Mouse (Mus musculus) lung, postnatal 36 days (tissue): ENCODE measurements around the gene Ndufa12.

Experiments
- DNase-seq: peaks from one replicate; pipeline ENCODE4 v3.0.0; 2022; ENCODE audit warnings: mixed read lengths

The Ndufa12 gene

DNA sequence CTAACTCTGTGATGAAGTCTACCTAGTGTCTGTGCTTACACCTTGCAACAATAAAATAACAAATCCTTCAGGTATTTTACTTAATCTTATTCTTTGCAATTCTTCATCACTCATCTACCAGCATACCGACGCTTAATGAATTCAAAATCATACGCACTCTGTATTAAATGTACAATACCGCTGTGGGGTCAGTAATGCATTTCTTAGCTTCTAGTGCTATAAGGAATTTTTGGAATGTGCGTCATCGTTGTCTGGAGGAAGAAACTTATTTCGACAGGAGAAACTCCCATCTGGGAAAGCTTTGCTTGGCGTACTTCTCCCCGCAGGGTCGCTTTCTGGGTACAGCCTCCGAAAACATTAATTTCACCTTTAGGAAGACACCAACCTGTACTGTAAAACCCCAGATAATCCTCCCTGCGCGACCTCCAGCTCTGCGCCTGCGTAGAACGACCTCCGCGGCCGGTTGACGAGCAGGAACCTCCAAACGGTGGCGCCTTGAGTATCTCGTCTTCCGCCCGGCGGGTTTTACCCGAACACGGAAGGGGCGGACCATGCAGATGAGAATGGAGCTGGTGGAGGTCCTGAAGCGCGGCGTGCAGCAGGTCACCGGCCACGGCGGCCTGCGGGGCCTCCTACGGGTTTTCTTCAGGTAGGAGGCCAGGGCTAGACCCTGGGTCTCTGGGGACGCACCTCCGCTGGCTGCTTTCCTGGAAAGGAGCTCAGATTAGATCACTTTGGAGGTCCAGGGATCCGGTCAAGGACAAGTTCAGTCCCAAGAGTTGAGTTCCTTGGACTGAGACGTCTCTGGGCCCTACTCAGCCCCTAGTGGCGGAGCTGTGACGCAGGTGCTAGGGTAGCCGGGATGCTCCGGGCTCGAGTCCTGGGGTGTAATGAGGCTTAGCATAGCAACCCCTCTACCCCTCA is at the start of gene Ndufa12:
Gene Ndufa12 (plus strand): TSS at position 239 of the 924 bp plus-strand sequence.
- DNase-seq, result peak; percentile 96

DNA sequence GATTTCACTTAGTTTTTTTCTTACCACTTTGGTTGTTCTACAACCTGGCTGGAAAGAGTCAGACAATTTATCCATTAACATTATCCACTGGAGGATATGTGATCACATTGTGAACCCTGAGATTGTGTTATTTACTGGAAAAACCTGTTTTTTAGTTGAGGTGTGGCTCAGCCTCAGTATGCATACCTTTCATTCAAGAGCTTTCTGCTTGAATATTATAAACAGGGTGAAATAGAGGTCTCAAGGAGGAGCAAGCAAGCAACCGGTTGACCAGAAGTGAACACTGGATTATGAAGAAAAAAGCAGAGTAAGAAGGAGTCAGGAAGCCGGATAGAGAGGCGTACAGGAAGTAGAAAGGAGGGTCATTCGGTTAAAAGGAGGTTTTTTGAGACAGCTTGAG is 47.0 kb upstream of the Ndufa12 start:
- peak; percentile 9 for DNase-seq

DNA sequence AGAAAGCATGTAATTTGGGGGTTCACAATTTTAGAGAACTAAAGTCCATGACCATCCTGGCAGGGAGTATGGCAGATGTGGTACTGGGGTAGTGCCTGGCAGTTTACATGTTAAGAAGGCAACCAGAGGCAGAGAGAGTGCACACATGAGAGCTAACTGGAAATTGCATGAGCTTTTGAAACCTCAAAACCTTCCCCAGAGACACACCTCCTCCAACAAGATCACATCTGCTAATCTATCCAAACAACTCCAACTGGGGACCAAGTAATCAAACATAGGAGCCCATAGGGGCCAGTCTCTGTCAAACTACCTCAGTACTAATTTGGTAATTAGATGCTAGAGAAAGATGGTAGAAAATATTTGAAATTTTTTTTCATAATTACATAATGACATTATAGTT is 44.7 kb upstream of the Ndufa12 start:
- no peak for DNase-seq

DNA sequence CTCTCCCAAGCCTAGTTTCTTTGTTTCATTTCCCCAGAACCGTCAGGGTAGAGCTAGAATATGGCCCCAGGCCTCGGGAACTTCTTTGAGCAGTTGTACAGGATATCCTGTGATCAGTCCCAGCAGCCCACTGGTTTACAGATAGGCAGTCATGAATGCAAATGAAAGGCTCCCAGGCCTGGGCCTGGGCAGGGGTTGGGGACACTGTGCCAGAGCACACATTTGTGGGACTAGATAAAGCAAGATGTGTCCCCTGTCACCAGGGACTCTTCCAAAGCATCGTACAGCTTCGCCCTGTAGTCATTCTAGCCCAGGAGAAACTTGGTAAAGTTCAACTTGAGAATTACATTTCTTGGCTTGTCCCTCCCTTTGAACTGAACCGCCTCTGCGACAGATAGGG is 39.6 kb upstream of the Ndufa12 start:
- no peak for DNase-seq

DNA sequence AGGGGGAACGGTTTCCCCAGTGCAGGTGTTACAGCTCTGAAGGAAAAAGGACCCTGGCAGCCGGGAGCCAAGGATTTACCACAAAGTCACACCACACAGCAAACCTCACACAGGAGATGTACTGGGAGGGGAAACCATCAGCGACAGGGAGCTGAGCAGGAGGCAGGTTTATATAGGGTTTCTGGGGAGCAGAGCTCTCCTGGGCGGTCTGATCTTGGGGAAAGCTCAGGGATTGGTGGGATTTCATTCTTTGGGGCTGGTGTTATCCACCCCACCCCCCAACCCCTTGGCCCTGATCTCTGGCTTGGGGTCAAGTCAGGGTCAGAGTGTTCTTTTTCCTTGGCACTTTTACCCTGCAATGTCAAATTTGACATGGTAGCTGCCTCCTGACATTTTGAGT is 39.1 kb upstream of the Ndufa12 start:
- no peak for DNase-seq

DNA sequence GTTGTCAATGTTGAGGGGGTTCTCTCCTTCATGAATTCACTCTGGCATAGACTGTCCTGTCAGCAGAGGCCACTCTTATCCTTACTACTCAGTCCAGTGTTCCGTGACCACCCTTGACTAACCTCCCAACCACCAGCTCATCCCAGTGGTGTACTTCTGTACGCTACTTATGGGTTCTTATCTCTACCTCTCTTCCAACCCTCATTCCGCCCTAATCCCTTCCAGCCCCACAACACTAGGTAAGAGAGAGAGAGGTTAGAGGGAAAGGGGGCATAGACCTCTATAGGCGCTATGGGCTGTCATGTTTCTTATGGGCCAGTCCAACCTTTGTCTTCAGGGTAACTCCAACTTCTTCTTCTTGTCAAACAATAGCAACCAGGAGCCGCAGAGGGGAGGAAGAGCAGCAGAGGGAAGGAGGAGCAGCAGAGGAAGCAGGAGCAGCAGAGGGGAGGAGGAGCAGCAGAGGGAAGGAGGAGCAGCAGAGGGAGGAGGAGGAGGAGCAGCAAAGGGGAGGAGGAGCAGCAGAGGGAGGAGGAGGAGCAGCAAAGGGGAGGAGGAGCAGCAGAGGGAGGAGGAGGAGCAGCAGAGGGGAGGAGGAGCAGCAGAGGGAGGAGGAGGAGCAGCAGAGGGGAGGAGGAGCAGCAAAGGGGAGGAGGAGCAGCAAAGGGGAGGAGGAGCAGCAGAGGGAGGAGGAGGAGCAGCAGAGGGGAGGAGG is 37.3 kb upstream of the Ndufa12 start:
- no peak for DNase-seq

DNA sequence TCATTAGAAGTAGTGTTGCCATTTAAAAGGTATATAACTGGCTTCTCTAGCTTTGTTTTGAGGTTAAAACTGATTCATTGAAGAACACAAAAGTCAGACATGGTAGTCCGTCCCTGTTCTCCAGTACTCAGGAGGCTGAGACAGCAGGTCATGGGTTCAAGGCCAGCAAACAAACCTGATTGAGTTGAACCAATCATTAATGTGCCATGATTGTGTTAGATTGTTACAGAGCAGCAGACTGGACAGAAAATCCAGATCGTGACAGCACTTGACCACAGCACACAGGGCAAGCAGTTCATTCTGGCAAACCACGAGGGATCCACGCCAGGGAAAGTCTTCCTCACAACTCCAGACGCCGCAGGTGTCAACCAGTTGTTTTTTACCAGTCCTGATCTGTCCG is 36.5 kb upstream of the Ndufa12 start:
- no peak for DNase-seq

DNA sequence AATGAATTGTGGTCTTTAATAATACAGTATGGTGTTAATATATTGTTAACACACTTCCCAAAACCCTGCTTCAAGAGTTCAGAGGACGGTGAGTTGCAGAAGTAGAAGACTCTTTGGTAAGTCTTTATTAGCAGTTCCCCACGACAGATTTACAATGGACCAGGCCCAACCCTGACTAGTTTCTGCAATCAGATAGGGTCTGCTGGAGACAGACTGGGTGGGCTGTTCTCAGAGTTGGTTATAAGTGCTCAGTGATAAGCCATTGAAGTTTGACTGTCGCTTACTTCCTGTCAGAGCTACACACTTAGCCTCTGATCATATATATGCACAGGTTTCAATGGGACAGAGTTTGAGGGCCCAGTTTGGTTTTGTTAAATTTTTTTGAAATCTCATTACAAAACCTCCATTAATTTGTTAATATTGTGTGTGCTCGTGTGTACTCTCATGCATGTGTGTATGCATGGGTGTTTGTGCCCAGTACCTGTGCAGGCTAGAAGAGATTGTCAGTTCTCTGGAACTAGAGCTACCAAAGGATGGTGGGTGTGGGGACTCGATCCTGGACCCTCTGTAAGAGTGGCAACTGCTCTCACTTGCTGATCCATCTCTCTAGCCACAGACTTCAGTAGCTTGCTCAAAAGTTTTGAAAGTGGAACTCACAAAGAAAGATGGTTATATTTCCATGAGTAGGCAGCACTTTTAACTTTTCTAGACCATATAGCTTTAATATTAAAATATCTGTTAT is 34.2 kb upstream of the Ndufa12 start:
- DNase-seq, result no peak

DNA sequence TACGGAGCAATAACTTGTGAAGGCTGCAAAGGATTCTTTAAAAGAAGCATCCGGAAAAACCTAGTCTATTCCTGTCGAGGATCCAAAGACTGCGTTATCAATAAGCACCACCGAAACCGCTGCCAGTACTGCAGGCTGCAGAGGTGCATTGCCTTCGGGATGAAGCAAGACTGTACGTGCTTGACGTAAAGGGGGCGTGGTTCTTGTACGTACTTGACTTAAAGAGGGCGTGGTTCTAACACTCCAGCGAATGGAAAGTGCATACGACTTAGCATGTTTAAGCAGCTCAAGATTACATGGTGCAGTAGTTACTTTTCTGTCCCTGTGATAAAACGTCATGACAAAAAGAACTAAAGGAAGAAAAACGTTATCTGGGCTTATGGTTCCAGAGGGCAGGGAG is 33.1 kb upstream of the Ndufa12 start:
- no peak for DNase-seq

DNA sequence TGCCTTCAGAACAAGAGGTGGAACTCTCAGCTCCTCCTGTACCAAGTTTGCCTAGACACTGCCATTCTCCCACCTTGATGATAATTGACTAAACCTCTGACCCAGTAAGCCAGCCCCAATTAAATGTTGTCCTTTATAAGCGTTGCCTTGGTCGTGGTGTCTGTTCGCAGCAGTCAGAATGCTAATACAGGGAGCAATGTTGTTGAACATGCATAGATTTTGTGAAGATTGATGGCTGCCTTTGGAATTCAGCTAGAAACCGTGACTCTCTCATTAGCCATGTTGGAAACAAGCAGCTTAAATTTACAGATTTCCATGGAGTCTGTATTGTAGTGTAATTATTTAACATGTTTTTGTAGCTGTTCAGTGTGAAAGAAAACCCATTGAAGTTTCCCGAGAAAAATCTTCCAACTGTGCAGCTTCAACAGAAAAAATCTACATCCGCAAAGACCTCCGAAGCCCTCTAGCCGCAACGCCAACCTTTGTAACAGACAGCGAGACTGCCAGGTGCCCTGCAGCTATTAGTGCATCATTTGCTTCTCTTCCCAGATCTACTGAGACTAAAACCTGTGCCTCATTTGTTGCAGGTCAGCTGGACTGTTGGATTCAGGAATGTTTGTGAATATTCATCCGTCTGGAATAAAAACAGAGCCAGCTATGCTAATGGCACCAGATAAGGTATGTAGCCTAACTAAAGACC is 31.3 kb upstream of the Ndufa12 start:
- no peak for DNase-seq

DNA sequence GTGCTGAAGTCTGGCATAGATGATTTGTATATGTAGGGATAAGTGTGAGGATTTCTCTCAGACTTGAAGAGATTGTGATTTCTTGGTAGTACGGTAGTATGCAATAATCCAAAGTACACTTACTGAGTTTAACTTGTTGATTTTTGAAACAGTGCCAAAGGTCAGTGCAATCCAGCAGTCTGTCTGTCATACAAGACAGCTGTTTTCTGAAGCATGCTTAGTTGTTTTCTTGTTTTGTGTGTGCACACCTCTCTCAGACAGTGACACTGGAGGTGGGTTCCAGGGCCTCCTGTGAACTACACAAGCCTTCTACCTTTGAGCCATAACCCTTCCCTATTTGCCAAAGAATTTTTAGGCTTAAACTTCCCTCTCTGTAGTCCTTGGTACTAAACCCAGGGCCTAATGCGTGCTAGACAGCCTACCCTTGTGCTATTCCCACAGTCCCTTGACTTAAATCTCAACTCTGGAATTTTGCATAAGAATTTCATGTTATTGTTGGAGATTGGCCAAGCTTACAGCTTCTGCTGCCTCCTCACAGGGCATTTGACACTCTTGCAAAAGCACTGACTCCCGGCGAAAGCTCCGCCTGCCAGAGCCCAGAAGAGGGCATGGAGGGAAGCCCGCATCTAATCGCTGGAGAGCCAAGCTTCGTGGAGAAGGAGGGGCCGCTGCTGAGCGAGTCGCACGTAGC is 26.9 kb upstream of the Ndufa12 start:
- peak; percentile 7 for DNase-seq

DNA sequence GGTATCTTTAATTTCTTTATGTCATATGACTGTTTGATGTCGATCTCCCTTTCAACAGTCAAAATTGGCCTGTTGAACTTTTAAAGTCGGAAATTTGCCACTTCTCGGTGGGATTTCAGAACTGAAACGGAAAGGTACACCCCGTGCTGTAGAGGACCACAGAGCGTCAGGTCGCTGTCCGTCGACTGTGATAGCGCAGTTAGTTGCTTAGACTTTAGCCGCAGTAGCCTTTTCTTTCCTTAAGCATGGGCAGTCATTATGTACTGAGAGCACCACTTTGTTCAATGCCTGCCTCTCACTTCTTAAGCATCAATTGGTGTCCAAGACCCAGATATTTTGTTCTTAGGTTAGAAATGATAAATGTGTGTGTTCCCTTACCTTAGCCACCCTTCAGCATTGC is 26.4 kb upstream of the Ndufa12 start:
- no peak for DNase-seq

DNA sequence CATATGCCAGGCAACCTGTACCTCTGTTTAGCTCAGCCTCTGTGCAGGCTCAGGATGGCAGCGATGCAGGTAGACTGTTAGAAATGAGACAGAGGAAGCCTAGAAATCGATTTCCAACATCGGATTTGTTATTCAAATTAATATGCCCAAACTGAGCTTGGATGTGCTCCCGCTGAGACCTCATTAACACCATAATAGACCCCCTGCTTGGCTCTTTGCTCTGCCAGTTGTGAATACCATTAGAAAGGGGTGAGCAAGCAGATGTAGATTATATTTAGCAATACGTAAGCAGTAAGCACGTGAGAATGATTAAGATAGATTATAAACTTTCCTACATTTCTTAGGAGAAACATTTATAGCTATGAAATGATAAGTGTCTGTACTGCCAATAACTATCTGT is 25.8 kb upstream of the Ndufa12 start:
- no peak for DNase-seq

DNA sequence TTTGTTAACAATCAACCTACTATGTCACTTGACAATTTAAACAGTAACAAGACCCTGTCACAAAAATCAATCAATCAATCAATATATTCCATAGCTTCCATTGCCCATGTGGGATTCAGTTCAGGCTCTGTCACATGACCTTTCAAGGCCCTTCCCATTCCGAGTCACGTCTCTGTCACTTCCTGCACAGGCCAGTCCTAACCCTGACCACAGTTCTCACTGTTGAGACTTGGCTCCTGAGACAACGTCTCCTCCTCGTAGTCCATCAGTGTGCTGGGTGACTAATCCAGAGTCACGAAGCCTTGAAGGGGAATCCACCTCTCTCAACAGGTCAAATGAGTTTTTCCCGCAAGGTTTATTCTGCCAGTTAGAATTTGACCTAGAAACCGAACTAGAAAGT is 23.9 kb upstream of the Ndufa12 start:
- DNase-seq, result no peak

DNA sequence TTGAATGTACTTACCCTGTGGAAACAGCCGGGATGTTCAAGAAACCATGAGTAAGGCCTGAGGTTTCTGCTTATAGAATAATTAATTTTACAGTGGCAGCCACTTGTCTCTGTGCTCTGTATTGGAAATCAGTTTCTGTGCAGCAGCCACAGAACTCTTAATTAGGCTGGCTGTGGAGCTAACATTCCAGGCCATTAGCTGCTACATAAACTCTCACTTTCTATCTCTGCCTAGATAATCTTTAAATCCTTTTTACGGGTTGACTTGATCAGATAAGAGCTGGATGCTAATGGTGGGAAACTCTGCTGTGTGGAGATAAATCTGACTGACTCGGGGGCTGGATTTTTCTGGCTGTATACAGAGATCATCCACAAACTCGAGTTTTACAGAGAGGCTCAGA is 15.3 kb upstream of the Ndufa12 start:
- DNase-seq, result no peak

DNA sequence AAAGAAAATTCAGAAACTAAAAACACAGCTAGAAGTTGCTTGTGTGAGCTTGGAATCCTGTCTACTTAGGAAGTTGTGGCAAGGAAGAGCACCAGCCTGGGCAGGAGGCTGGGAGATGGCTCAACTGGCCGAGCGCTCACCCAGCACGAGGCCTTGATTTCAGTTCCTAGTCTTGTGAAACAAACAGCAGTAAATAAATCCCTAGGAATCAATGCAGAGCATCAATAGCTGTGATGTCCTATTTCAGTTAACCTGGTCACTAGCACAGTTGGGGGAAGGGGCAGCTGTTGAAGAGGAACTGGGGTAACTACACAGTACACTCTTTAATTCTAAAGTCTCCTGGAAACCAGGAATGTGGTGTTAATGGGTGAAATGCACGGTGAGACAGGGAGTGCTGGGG is 6.5 kb downstream of the Ndufa12 start:
- no peak for DNase-seq

DNA sequence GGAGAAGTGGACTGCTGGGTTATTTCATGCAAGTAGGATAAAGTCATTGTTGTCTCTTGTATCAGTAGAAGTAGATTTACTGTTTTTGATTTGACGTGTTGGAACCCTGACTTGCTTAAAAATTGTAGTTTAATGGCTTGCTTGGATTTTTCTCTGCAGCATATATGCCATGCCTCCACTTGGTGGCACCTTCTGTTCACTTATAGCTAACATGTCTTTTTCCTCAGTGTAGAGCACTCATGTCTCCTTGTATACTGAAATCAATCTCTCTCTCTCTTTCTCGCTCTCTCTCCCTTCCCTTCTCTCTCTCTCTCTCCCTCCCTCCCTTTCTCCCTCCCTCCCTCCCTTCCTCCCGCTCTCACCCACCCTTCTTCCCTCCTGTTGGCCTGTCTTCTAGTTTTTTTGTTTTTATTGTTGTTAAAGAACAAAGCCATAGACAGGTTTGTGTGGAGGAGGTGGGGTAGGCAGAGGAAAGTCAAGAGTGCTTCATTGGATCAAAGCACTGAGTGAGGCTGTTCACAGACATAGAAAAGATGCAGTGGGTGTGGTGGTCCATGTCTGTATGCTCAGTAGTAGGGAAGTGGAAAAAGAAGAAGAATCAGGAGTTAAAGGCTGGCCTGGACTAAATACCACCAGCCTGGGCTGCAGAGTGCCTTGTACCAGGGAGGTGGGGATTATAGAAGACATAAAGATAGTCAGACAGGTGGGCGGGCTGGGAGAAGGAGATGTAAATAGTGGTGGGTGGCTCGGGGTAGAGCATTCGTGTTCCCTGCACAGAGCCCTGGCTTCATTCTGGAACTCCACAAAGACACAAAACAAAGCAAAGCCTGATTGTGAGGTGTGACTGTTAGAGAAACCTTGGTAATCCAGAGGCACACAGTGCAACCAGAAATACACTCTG is 12.4 kb downstream of the Ndufa12 start:
- peak; percentile 8 for DNase-seq

DNA sequence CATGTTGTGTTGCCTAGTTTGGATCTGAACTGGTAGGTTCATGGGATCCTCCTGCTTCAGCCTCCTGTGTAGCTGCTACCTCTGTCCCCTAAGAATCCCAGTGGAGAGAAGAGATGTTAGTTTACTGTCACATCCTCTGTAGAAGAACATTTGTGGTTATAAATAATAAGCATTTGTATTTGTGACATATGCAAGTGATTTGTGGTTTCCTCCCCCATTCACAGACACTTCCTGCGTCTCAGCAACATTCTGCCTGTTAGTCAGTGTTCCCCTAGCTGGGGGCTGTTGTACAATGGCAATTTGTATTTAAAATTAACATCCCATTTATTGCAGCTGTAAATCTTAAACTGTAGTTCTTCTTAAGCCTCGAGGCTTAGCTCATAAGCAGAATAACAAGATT is 13.2 kb downstream of the Ndufa12 start:
- DNase-seq, result no peak

DNA sequence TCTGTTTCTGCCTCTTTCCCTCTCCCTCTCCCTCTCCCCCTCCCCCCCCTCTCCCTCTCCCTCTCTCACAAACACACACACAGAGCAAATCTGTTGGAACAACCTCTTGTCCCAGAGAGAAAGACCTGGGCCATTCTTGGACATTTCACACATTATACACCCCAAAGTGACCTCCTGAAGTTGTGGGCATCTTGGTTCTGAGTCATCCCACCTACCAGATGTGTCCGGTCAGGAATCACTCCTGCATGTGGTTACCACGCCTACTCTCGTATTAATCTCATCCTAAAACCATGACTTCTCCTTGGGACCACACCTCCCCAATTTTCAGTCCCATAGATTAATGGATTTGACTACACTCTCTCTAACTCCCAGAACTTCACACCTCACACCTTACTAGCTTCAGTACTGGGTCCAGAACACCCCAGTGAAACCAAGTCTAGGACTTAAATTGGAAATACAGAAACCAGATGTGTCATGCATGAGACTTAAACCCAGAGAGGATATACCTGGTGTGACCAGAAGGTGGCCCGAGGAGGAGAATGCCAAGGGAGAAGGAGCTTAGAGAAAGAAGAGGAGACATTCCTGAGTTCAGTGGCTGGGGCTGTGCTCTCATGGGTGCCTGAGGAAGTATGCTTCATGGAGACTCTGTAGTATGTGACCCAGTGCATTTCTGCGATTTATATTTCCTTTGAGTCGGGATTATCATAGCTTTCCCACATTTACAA is 26.7 kb downstream of the Ndufa12 start:
- no peak for DNase-seq

DNA sequence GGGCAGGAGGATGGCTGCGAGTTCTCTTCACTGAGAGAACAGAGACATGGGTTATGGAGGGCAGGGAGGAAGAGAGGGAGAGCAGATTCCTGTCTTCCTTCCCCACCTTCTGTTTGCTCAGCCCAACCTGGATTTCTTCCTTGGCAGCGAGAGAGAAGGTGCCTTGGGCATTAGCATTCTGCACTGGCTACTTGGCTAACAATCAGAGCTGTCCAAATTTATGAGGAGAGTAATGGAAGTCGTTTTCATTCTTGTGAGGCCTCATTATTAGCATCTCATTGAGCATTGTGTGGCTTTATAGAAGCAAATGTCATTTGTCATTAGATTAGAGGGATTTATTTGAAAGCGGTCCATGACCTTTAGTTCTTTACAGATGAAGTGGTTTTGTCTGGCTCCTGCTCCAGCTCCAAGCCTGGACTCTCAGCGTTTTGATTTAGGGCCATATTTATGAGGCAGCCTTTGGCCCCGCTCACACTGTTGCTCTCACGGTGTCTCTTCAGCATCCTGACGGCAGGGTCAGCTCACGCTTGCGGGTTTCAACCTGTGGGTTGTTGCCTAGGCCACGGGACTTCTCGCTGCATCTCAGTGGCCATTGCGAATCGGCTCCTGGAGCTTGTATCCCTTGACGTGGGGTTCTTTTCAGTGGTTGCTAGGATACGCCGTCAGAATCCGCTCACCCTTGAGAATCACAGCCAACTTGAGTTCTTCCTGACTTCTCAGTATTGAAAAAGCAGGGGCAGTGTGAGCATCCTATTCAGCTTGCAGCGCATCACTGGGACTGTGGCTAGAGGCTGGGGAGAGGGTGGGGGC is 31.9 kb downstream of the Ndufa12 start:
- DNase-seq, result no peak
